Mouse (Mus musculus) megakaryocyte, embryonic 14.5 days (primary cell): Measurements from ENCODE around the gene Rai14. TPM values are rescaled to one million over a fixed set of nuclear protein-coding genes. Genes with fewer than 3 reads are reported as not detected.
A peak's percentile ranks its signal among the peaks of the same experiment; 100 is the strongest.

Experiments
- H3K27me3 ChIP-seq: replicated peaks from 2 replicates; pipeline ENCODE3; 2012; ENCODE audit warnings: inconsistent platforms
- H3K36me3 ChIP-seq: replicated peaks from 2 replicates; pipeline ENCODE3; 2012; ENCODE audit warnings: low read length, inconsistent platforms, mixed read lengths
- H3K4me1 ChIP-seq: 2 replicates; pipeline ENCODE4 v1.6.1; 2012; ENCODE audit warnings: inconsistent platforms
- H3K4me3 ChIP-seq: replicated peaks from 2 replicates; pipeline ENCODE3; 2012; ENCODE audit warnings: moderate library complexity, mild to moderate bottlenecking, inconsistent platforms
- H3K9me3 ChIP-seq: 2 replicates; pipeline ENCODE4 v1.6.1; 2012; ENCODE audit warnings: inconsistent platforms
- FLI1 ChIP-seq: IDR thresholded peaks from 2 replicates; pipeline ENCODE4 v1.6.1; 2012; ENCODE audit warnings: low read length, inconsistent platforms, mixed read lengths
- GATA1 ChIP-seq: IDR thresholded peaks from 3 replicates; pipeline ENCODE4 v1.6.1; 2012; ENCODE audit warnings: mixed read lengths, low read length, inconsistent platforms, borderline replicate concordance
- polyA plus RNA-seq: library from polyadenylated mRNA; stranded (reverse); fragments of >175 nt; gene quantifications from 2 replicates; pipeline ENCODE4 v1.2.3, GENCODE M21; 2012; ENCODE audit warnings: low replicate concordance; ENCODE audit not compliant: insufficient read depth

Rai14 gene
- polyA plus RNA-seq, 1 experiment = 2.1 TPM

DNA sequence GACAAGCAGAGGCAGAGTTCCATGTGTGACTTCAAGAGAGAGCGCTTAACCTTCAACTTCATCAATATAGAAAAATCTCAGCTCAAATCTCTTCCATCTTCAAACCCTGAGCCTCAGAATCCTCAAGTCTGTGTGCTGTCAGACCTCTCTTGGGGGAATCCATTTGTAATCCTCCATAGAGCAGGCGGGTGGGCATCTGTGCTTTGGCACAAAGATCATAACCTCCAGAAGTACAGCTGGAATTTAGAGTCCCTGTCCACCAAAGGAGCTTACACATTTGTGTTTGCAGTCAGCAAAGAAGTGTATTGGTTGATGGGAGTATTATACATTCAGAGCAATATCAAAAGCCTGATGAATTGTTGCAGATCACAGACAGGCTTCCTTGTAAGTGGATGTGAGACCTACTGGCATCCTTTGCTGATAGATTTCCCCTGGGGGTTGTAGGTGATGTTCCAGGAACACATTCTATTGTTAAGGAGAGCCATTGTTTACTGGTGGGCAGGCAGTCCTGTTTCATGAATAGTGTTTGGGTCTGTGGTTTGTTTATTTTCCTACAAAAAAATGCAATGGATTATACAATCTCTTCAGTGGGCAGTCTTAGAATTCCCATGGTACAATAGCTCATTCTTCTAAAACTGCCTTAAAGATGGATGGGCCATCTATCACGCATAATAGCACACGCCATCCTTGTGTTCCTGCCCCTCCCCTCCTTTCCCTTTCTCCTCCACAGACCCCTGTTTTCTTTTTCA is 32.1 kb upstream of the Rai14 start:
- H3K27me3 ChIP-seq = no peaks in the 10 kb centered on the region
- peaks cover 29% of the 10 kb centered on the region for H3K4me1 ChIP-seq
- H3K4me3 ChIP-seq = no peak overlapping the region
- H3K36me3 ChIP-seq = no peaks in the 10 kb centered on the region
- H3K9me3 ChIP-seq = no peaks in the 10 kb centered on the region
- TF ChIP-seq FLI1 (no peak), GATA1 (no peak)

DNA sequence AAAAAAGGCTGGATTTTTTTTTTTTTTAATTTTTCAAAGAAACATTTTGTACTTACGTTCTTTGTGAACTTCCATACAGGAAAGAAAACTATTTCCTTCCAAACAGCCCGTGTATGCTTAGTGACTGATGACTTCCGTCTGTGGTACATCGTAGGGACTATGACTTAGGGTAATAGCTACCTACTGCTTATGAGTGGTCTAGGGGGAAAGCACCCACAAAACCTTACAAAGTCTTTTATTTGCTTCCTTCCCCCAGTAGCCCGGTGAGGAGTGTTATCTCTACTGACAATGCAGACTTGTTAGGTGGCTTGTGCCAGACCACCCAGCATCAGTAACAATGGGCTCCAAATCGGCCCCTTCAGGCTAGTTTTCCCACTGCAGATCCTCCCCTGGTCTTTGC is 28.0 kb upstream of the Rai14 start:
- Histone ChIP-seq H3K4me3 (no peak overlapping the region), H3K36me3 (no peaks in the 10 kb centered on the region), H3K4me1 (peaks cover 22% of the 10 kb centered on the region)

DNA sequence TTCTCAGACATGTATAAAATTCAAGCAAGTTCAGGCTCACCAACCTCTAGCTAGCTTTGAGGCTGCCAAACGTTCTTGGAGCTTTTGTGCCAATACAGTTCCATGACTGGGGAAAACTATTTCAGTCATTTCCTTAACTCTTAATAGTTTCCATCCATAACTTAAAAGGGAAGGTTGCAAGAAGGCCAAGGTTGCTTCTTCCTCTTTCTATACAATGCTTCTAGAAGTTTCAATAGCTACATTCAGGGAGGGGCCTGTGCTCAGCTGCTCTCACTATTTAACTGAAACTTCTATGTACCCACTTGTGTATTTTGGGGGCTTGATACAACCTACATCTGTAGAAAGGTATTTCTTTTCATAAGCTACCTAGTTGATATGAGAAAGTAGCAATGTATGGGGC is 24.9 kb upstream of the Rai14 start:
- no peak overlapping the region for H3K4me3 ChIP-seq
- H3K9me3 ChIP-seq = no peaks in the 10 kb centered on the region
- peaks cover 19% of the 10 kb centered on the region for H3K4me1 ChIP-seq
- TF ChIP-seq FLI1 = no peak
- TF ChIP-seq GATA1 = no peak
- H3K27me3 ChIP-seq = peaks cover 2% of the 10 kb centered on the region
- H3K36me3 ChIP-seq = no peaks in the 10 kb centered on the region

More for the DNA sequence above, 28.0 kb upstream of the Rai14 start:
- H3K9me3 ChIP-seq = no peaks in the 10 kb centered on the region
- TF ChIP-seq FLI1 (no peak), GATA1 (no peak)
- H3K27me3 ChIP-seq = peaks cover 2% of the 10 kb centered on the region

DNA sequence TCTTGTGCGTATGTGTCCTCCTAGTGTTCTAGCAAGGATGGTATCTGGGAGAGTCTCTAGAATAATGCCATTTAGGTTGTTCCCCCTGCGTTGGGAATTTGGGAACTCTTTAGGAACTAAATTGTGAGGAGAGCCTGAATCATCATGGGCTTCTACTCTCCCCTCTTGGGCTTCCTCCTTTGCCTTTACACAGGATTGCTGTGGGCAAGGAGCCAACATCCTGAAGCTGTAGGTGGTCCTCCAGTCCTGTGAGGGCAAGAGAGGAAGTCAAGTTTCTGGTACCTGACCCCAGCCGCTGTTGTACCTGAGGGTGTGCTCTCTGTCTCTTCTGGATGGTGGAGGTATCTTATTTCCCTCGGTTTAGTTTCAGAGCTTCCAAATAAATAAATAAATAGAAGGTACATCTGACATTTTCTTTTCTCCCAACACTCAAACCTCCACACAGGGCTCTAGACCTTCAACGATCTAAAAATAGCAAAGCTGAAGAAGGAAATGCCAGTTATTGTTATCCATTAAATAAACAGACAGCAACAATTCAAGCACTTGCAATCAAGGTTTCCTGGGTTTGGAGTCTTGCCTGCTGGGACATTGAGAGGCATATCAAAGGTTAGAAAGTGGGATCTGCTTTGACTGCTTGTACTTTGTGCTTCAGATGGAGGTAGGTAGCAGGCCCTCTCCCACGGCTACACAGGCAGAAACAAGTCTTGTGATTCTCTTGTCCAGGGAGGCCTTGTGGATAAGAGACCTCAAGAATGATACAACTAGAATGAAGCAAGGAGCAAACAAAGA is 24.1 kb upstream of the Rai14 start:
- Histone ChIP-seq H3K36me3 (no peaks in the 10 kb centered on the region), H3K9me3 (no peaks in the 10 kb centered on the region), H3K4me1 (peaks cover 19% of the 10 kb centered on the region), H3K4me3 (no peak overlapping the region), H3K27me3 (peaks cover 2% of the 10 kb centered on the region)
- no peak for TF ChIP-seq GATA1

DNA sequence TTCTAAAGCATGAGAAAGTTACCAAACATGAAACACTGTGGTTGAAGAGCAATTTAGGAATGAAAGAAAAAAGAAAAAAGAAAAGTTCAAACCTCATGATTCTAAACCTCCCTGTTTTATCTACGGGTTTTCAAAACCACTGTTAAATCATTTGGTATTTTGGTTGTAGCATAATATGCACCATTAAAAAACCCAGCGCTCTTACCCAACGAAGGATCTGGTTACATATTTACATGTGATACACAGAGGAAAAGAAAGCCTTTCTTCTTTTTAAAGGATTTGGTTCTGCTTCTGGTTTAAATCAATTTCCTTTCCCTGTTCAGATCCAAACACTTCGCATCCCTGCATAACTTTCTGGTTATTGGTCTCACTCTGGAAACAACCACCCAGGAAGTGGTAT is 21.5 kb upstream of the Rai14 start:
- H3K36me3 ChIP-seq = no peaks in the 10 kb centered on the region
- H3K9me3 ChIP-seq = peaks cover 5% of the 10 kb centered on the region; the same call in 1 of the 2 replicates
- H3K4me3 ChIP-seq = no peak overlapping the region
- H3K27me3 ChIP-seq = peaks cover 2% of the 10 kb centered on the region
- TF ChIP-seq FLI1 (no peak), GATA1 (no peak)
- peaks cover 26% of the 10 kb centered on the region for H3K4me1 ChIP-seq

DNA sequence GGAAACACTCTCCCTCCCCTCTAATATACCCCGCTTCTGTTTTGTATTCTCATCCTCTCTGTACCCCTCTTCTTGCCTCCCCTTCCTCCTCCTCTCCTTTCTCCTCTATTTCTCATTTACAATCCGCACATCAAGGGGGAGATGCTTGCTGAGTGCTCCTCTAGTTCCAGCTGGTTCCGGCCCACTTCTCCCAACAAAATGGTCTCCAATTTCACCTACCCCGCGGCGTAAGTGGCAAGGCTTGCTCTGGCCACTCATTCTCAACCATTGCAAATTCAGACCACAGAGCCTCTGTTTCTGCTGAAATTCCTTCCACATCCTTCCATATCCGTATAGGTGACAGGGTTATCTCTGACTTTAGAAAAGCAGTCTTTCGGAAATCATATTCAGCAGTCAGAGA is 20.8 kb upstream of the Rai14 start:
- no peak for TF ChIP-seq FLI1
- TF ChIP-seq GATA1 = no peak
- Histone ChIP-seq H3K9me3 (peaks cover 5% of the 10 kb centered on the region; the same call in 1 of the 2 replicates), H3K4me3 (no peak overlapping the region), H3K36me3 (no peaks in the 10 kb centered on the region), H3K4me1 (peaks cover 26% of the 10 kb centered on the region), H3K27me3 (peaks cover 2% of the 10 kb centered on the region)

DNA sequence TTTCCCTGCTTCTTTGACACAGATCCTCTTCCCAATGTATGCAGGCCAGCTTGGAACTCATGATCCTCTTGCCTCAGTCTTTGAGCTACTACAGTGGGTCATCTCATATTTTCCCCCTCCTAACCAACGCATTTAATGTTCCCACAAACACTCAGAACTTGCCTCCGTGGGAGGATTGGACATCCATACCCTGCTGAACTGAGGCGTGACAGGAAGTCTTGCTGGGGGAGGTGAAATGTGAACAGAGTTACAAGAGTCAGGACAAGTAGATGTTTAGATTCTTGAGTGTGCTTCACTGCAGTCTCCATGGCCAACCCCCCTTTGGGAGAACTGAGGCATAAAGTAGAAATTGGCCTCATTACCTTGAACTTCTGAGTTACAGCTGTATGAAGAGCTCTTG is 17.0 kb upstream of the Rai14 start:
- Histone ChIP-seq H3K36me3 (peaks cover 3% of the 10 kb centered on the region), H3K9me3 (peaks cover 10% of the 10 kb centered on the region; the same call in 1 of the 2 replicates), H3K27me3 (no peaks in the 10 kb centered on the region), H3K4me1 (peaks cover 12% of the 10 kb centered on the region), H3K4me3 (no peak overlapping the region)
- TF ChIP-seq GATA1 (no peak), FLI1 (no peak)

DNA sequence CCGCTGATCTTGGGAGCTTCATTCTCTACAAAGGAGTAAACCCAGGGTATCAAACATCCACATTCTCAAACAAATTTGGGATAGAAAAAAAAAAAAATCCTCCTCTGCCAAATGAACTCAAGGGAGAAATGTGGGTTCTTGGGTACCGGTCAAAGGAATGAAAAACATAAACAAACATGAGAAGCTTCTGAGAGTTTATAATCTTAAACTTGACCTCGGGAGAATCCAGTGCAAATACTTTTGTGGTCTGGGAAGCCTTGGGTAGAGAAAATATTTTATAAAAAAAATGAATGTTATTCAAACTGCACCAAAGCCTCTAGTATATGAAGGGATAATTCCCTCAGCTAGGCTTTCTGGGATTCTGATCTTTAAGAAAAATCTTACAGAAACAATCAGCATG is 11.8 kb upstream of the Rai14 start:
- no peak for TF ChIP-seq GATA1
- no peak for TF ChIP-seq FLI1
- peaks cover 6% of the 10 kb centered on the region; the same call in 1 of the 2 replicates for H3K9me3 ChIP-seq
- H3K4me1 ChIP-seq = peaks cover 32% of the 10 kb centered on the region
- peaks cover 3% of the 10 kb centered on the region for H3K36me3 ChIP-seq
- H3K27me3 ChIP-seq = no peaks in the 10 kb centered on the region
- H3K4me3 ChIP-seq = no peak overlapping the region

DNA sequence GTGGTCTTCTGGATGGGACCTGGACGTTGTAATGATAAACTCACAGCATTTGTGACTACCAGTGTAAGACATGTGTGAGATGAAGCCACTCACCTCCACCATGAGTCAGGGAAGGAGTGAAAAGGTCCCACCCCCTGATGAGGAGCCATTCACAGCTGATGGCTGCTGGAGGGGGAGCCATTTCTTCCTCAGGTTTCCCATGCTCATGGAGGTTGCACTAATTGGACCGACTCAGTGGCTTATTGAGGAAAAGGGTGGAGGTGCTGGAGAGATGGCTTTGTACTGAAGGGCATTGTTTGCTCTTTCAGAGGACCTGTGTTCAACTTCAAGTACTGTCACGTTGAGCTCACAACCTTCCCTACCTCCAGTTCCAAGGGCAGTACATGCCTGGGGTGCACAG is 10.4 kb upstream of the Rai14 start:
- peaks cover 3% of the 10 kb centered on the region for H3K36me3 ChIP-seq
- TF ChIP-seq GATA1 = no peak
- TF ChIP-seq FLI1 = no peak
- H3K4me3 ChIP-seq = no peak overlapping the region
- H3K27me3 ChIP-seq = no peaks in the 10 kb centered on the region
- H3K9me3 ChIP-seq = peaks cover 6% of the 10 kb centered on the region; the same call in 1 of the 2 replicates
- peaks cover 29% of the 10 kb centered on the region for H3K4me1 ChIP-seq

DNA sequence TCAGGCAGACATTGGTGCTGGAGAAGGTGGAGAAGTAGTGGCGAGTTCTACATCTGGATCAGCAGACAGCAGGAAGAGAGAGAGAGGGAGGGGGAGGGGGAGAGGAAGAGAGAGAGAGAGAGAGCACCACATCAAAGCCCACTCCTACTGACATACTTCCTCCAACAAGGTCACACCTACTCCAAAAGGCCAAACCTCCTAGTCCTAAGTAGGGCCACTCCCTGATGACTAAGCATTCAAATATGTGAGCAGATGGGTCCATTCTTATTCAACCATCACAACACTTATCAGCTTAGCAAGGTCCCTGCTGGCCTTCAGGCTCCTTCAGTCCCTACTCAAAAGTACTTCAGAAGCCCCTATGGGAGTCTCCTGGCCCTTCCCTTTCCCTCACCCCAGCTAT is 9.1 kb upstream of the Rai14 start:
- H3K27me3 ChIP-seq = no peaks in the 10 kb centered on the region
- peaks cover 4% of the 10 kb centered on the region for H3K36me3 ChIP-seq
- peaks cover 29% of the 10 kb centered on the region for H3K4me1 ChIP-seq
- peak overlapping the region; percentile 23 for H3K4me3 ChIP-seq
- peaks cover 6% of the 10 kb centered on the region; the same call in 1 of the 2 replicates for H3K9me3 ChIP-seq
- TF ChIP-seq FLI1 = no peak
- TF ChIP-seq GATA1 = no peak
